Mouse (Mus musculus): ENCODE data around the gene Casq2. TPM values are rescaled to one million over a fixed set of nuclear protein-coding genes. Genes with fewer than 3 reads are reported as not detected.

Casq2 gene
- polyA plus RNA-seq, 1 experiment from 2014 or later, result 196 TPM

GRCm38 (mm10) chr3:102135389-102136113, 49.3 kb downstream of the Casq2 start:
- Histone ChIP-seq H3K27ac (replicated peaks) (peak overlapping the region; percentile 48), H3K27me3 (replicated peaks) (no peaks in the 10 kb centered on the region), H3K4me3 (no peak overlapping the region), H3K9me3 (no peaks in the 10 kb centered on the region), H3K9ac (peak overlapping the region; percentile 56; the same call in 1 of the 2 replicates), H3K36me3 (peaks cover 12% of the 10 kb centered on the region), H3K4me2 (no peak overlapping the region; the same call in 1 of the 2 replicates), H3K4me1 (peaks cover 22% of the 10 kb centered on the region)
- ATAC-seq (ENCODE audit: extremely low read depth, insufficient number of reproducible peaks, low FRiP score, low TSS enrichment), result no peak; the same call in 1 of the 2 replicates
- 22% methylated on average over 10 of the region's 10 CpGs for WGBS

- no peak overlapping the region for H3K27ac ChIP-seq (replicated peaks)
- H3K4me1 ChIP-seq, result peaks cover 16% of the 10 kb centered on the region
- no peak overlapping the region for H3K9ac ChIP-seq
- no peak for ATAC-seq (ENCODE audit: extremely low read depth, insufficient number of reproducible peaks, low FRiP score, low TSS enrichment)
- H3K4me3 ChIP-seq, result no peak overlapping the region
- WGBS, result 80% methylated on average over 10 of the region's 10 CpGs
- no peaks in the 10 kb centered on the region for H3K9me3 ChIP-seq
- no peak overlapping the region for H3K4me2 ChIP-seq
- peaks cover 18% of the 10 kb centered on the region for H3K36me3 ChIP-seq
- H3K27me3 ChIP-seq (replicated peaks), result no peaks in the 10 kb centered on the region
Measured at GRCm38 (mm10) chr3:102137158-102137557, 50.9 kb downstream of the Casq2 start.

DNA sequence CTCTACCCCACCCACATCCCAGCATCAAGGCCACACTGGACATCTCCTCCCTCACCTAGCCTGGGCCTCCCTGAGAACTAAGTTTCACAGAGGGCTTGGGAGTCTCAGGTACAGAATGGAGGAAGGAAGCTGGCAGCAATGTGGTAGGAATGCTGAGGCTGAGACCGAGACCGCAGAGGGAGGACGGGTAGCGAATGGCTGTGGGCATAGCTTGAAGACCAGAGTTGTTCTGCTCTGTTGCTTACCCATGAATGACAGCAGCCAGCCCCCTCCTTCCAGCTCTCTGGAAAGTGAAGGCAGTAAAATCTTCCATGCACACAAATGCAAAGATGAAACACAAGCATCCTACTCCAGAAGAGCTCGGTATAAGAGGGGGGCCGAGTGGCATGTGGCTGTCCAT, 52.7 kb downstream of the Casq2 start:
- peaks cover 26% of the 10 kb centered on the region for H3K4me1 ChIP-seq
- no peak overlapping the region for H3K4me3 ChIP-seq
- H3K36me3 ChIP-seq, result peaks cover 23% of the 10 kb centered on the region
- 84% methylated on average over 6 of the region's 6 CpGs for WGBS
- no peaks in the 10 kb centered on the region for H3K9me3 ChIP-seq
- no peak overlapping the region for H3K9ac ChIP-seq
- ATAC-seq (ENCODE audit: extremely low read depth, insufficient number of reproducible peaks, low FRiP score, low TSS enrichment), result no peak
- H3K27me3 ChIP-seq (replicated peaks), result no peaks in the 10 kb centered on the region
- no peak overlapping the region for H3K27ac ChIP-seq (replicated peaks)
- no peak overlapping the region for H3K4me2 ChIP-seq

DNA sequence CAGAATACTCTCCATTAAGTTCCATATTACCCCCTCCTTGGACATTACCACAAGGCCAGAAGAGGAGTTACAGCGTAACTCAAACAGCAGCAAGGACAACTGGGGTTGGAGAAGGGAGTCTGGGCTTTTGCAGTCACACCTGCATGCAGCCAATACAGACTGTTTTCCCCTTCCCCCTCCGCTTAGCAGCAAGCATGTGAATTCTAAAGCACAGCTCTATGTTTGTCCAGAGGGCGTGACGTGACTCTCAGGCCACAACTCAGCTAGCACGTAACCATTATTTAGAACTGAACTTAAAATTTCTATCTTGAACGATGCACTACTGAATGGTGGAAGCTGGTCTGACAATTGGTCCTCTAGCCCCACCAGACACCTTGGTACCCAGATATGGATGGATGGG, 54.4 kb downstream of the Casq2 start:
- H3K4me3 ChIP-seq, result no peak overlapping the region
- H3K9ac ChIP-seq, result no peak overlapping the region
- no peak for ATAC-seq (ENCODE audit: extremely low read depth, insufficient number of reproducible peaks, low FRiP score, low TSS enrichment)
- no peaks in the 10 kb centered on the region for H3K27me3 ChIP-seq (replicated peaks)
- peaks cover 33% of the 10 kb centered on the region for H3K36me3 ChIP-seq
- no peak overlapping the region for H3K27ac ChIP-seq (replicated peaks)
- 87% methylated on average over 6 of the region's 6 CpGs for WGBS
- H3K9me3 ChIP-seq, result no peaks in the 10 kb centered on the region
- H3K4me2 ChIP-seq, result no peak overlapping the region
- H3K4me1 ChIP-seq, result peaks cover 37% of the 10 kb centered on the region

GRCm38 (mm10) chr3:102141451-102141850, 55.2 kb downstream of the Casq2 start:
- WGBS, result 74% methylated on average over 2 of the region's 2 CpGs
- no peak overlapping the region for H3K4me3 ChIP-seq
- ATAC-seq (ENCODE audit: extremely low read depth, insufficient number of reproducible peaks, low FRiP score, low TSS enrichment), result no peak
- peaks cover 29% of the 10 kb centered on the region for H3K4me1 ChIP-seq
- H3K9me3 ChIP-seq, result no peaks in the 10 kb centered on the region
- H3K27ac ChIP-seq (replicated peaks), result no peak overlapping the region
- H3K36me3 ChIP-seq, result peaks cover 38% of the 10 kb centered on the region
- H3K9ac ChIP-seq, result no peak overlapping the region
- no peaks in the 10 kb centered on the region for H3K27me3 ChIP-seq (replicated peaks)
- H3K4me2 ChIP-seq, result no peak overlapping the region

- H3K27ac ChIP-seq (replicated peaks), result no peak overlapping the region
- H3K27me3 ChIP-seq (replicated peaks), result no peaks in the 10 kb centered on the region
- no peak overlapping the region for H3K4me3 ChIP-seq
- peaks cover 31% of the 10 kb centered on the region for H3K4me1 ChIP-seq
- no peak for ATAC-seq (ENCODE audit: extremely low read depth, insufficient number of reproducible peaks, low FRiP score, low TSS enrichment)
- no peak overlapping the region for H3K9ac ChIP-seq
- H3K9me3 ChIP-seq, result no peaks in the 10 kb centered on the region
- no peak overlapping the region for H3K4me2 ChIP-seq
- H3K36me3 ChIP-seq, result peaks cover 43% of the 10 kb centered on the region
- 79% methylated on average over 6 of the region's 6 CpGs for WGBS
Measured at GRCm38 (mm10) chr3:102141893-102142292, 55.7 kb downstream of the Casq2 start.

DNA sequence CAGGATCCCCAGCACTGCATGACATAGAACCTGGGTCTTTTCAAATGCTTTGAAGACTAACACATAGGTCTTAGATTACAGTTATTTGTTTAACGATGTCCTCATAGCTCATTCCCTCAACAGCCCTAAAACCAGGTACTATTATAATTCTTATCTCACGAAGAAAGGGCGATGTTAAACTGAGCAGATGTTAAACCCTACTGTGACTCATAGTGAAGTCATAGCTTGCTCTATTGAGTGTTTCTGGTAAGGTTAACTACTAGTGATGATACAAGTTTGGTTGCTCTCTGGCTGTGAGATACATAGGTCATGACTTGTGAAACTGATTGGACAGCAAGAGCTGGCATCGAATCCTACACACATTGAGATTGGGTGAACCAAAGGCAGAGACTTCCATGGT, 56.7 kb downstream of the Casq2 start:
- H3K27me3 ChIP-seq (replicated peaks), result no peaks in the 10 kb centered on the region
- H3K36me3 ChIP-seq, result peaks cover 44% of the 10 kb centered on the region
- no peak overlapping the region for H3K9ac ChIP-seq
- no peak for ATAC-seq (ENCODE audit: extremely low read depth, insufficient number of reproducible peaks, low FRiP score, low TSS enrichment)
- no peaks in the 10 kb centered on the region for H3K9me3 ChIP-seq
- peaks cover 42% of the 10 kb centered on the region for H3K4me1 ChIP-seq
- no peak overlapping the region for H3K4me2 ChIP-seq
- H3K4me3 ChIP-seq, result no peak overlapping the region
- no peak overlapping the region for H3K27ac ChIP-seq (replicated peaks)
- 85% methylated on average over 4 of the region's 4 CpGs for whole genome bisulfite sequencing

GRCm38 (mm10) chr3:102143536-102143935, 57.3 kb downstream of the Casq2 start:
- H3K27me3 ChIP-seq (replicated peaks), result no peaks in the 10 kb centered on the region
- H3K4me1 ChIP-seq, result peaks cover 48% of the 10 kb centered on the region
- 24% methylated on average over 3 of the region's 3 CpGs for WGBS
- no peaks in the 10 kb centered on the region for H3K9me3 ChIP-seq
- no peak overlapping the region for H3K4me3 ChIP-seq
- H3K9ac ChIP-seq, result no peak overlapping the region
- H3K27ac ChIP-seq (replicated peaks), result 0 out of 2 replicates have a peak overlapping the region, but pooled peaks have one; percentile 30
- no peak for ATAC-seq (ENCODE audit: extremely low read depth, insufficient number of reproducible peaks, low FRiP score, low TSS enrichment)
- peak overlapping the region; percentile 7; the same call in 1 of the 2 replicates for H3K4me2 ChIP-seq
- H3K36me3 ChIP-seq, result peaks cover 44% of the 10 kb centered on the region

DNA sequence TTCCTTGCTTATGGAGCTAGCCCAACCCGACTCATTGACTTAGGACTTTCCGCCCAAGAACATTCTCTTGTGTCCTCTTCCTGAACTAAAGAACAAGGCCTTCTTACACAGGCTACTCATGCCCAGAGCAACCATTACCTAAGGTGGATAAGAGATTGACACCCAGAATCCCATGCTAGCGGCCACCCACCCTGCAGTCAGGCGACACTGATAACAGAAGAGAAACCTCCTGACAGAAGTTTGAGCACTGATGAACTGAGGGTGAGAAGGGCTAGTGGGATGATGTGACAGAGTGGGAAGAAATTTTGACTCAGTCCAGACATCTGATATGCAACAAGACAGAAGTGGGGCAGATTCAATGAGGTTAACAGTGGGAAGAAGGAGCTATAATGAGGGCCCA, 58.2 kb downstream of the Casq2 start:
- Histone ChIP-seq H3K4me3 (no peak overlapping the region), H3K9ac (no peak overlapping the region)
- WGBS, result 73% methylated on average over 4 of the region's 4 CpGs

GRCm38 (mm10) chr3:102145645-102146386, 59.6 kb downstream of the Casq2 start:
- Histone ChIP-seq H3K4me1 (peaks cover 63% of the 10 kb centered on the region), H3K4me3 (no peak overlapping the region)
- WGBS, result 58% methylated on average over 6 of the region's 6 CpGs

More for the DNA sequence above, 58.2 kb downstream of the Casq2 start:
- ATAC-seq (ENCODE audit: extremely low read depth, insufficient number of reproducible peaks, low FRiP score, low TSS enrichment), result no peak
- Histone ChIP-seq H3K36me3 (peaks cover 44% of the 10 kb centered on the region), H3K27ac (replicated peaks) (peak overlapping the region; percentile 57), H3K27me3 (replicated peaks) (no peaks in the 10 kb centered on the region), H3K4me2 (no peak overlapping the region), H3K9me3 (no peaks in the 10 kb centered on the region), H3K4me1 (peaks cover 56% of the 10 kb centered on the region)

GRCm38 (mm10) chr3:102146428-102146827, 60.2 kb downstream of the Casq2 start:
- H3K4me1 ChIP-seq, result peaks cover 63% of the 10 kb centered on the region

More at GRCm38 (mm10) chr3:102145645-102146386, 59.6 kb downstream of the Casq2 start:
- H3K27me3 ChIP-seq (replicated peaks), result no peaks in the 10 kb centered on the region
- H3K9ac ChIP-seq, result no peak overlapping the region
- no peak overlapping the region for H3K4me2 ChIP-seq
- H3K9me3 ChIP-seq, result no peaks in the 10 kb centered on the region
- no peak for ATAC-seq (ENCODE audit: extremely low read depth, insufficient number of reproducible peaks, low FRiP score, low TSS enrichment)
- no peak overlapping the region for H3K27ac ChIP-seq (replicated peaks)
- H3K36me3 ChIP-seq, result peaks cover 37% of the 10 kb centered on the region

More at GRCm38 (mm10) chr3:102146428-102146827, 60.2 kb downstream of the Casq2 start:
- WGBS, result 83% methylated on average over 6 of the region's 6 CpGs
- H3K36me3 ChIP-seq, result peaks cover 34% of the 10 kb centered on the region
- ATAC-seq (ENCODE audit: extremely low read depth, insufficient number of reproducible peaks, low FRiP score, low TSS enrichment), result no peak
- no peak overlapping the region for H3K4me3 ChIP-seq
- H3K9me3 ChIP-seq, result no peaks in the 10 kb centered on the region
- no peak overlapping the region for H3K4me2 ChIP-seq
- H3K27ac ChIP-seq (replicated peaks), result no peak overlapping the region
- H3K27me3 ChIP-seq (replicated peaks), result no peaks in the 10 kb centered on the region
- H3K9ac ChIP-seq, result no peak overlapping the region

Data from heart, embryonic 13.5 days (tissue).